Mouse (Mus musculus): Measurements from ENCODE around the gene Exoc4. TPM values are rescaled to one million over a fixed set of nuclear protein-coding genes. Genes with fewer than 3 reads are reported as not detected.

Exoc4 gene
- polyA plus RNA-seq (2012) = 7.7 and 8.9 TPM in 2 replicates

- TF ChIP-seq GATA1 (IDR thresholded peaks at IDR 0.05; ENCODE audit: low read length) = no peak
Measured at GRCm38 (mm10) chr6:33248894-33249758, at the start of gene Exoc4. TSS of gene Exoc4 (plus strand) at chr6:33249085.

GRCm38 (mm10) chr6:33218780-33219179 is 30.1 kb upstream of the Exoc4 start:
- TF ChIP-seq GATA1 (IDR thresholded peaks at IDR 0.05; ENCODE audit: low read length) = no peak

GRCm38 (mm10) chr6:33226700-33227099 is 22.2 kb upstream of the Exoc4 start:
- no peak for TF ChIP-seq GATA1 (IDR thresholded peaks at IDR 0.05; ENCODE audit: low read length)

- no peak for TF ChIP-seq GATA1 (IDR thresholded peaks at IDR 0.05; ENCODE audit: low read length)
Measured at GRCm38 (mm10) chr6:33227371-33227770, 21.5 kb upstream of the Exoc4 start.

GRCm38 (mm10) chr6:33241250-33241649 is 7.6 kb upstream of the Exoc4 start:
- TF ChIP-seq GATA1 (IDR thresholded peaks at IDR 0.05; ENCODE audit: low read length) = no peak

GRCm38 (mm10) chr6:33244546-33244945 is 4.3 kb upstream of the Exoc4 start:
- TF ChIP-seq GATA1 (IDR thresholded peaks at IDR 0.05; ENCODE audit: low read length) = no peak

- no peak for TF ChIP-seq GATA1 (IDR thresholded peaks at IDR 0.05; ENCODE audit: low read length)
Measured at GRCm38 (mm10) chr6:33247146-33247545, 1.7 kb upstream of the Exoc4 start.

- TF ChIP-seq GATA1 (IDR thresholded peaks at IDR 0.05; ENCODE audit: low read length) = no peak
Measured at GRCm38 (mm10) chr6:33247576-33248355, 1.1 kb upstream of the Exoc4 start.

- TF ChIP-seq GATA1 (IDR thresholded peaks at IDR 0.05; ENCODE audit: low read length) = no peak
Measured at GRCm38 (mm10) chr6:33256638-33257037, 7.8 kb downstream of the Exoc4 start.

GRCm38 (mm10) chr6:33257076-33257789 is 8.3 kb downstream of the Exoc4 start:
- TF ChIP-seq GATA1 (IDR thresholded peaks at IDR 0.05; ENCODE audit: low read length) = no peak

- no peak for TF ChIP-seq GATA1 (IDR thresholded peaks at IDR 0.05; ENCODE audit: low read length)
Measured at GRCm38 (mm10) chr6:33259926-33260325, 11.0 kb downstream of the Exoc4 start.

GRCm38 (mm10) chr6:33261606-33262005 is 12.7 kb downstream of the Exoc4 start:
- no peak for TF ChIP-seq GATA1 (IDR thresholded peaks at IDR 0.05; ENCODE audit: low read length)

GRCm38 (mm10) chr6:33263950-33264349 is 15.1 kb downstream of the Exoc4 start:
- no peak for TF ChIP-seq GATA1 (IDR thresholded peaks at IDR 0.05; ENCODE audit: low read length)

- no peak for TF ChIP-seq GATA1 (IDR thresholded peaks at IDR 0.05; ENCODE audit: low read length)
Measured at GRCm38 (mm10) chr6:33264388-33264787, 15.5 kb downstream of the Exoc4 start.

- no peak for TF ChIP-seq GATA1 (IDR thresholded peaks at IDR 0.05; ENCODE audit: low read length)
Measured at GRCm38 (mm10) chr6:33267571-33267970, 18.7 kb downstream of the Exoc4 start.

GRCm38 (mm10) chr6:33283523-33283922 is 34.6 kb downstream of the Exoc4 start:
- no peak for TF ChIP-seq GATA1 (IDR thresholded peaks at IDR 0.05; ENCODE audit: low read length)

Measured in G1E-ER4 (cell line).